Mouse (Mus musculus) G1E (cell line): ENCODE measurements around the gene Anapc1.

ENCODE experiments used
- CTCF ChIP-seq: IDR thresholded peaks from 2 replicates; pipeline ENCODE4 v1.5.1; 2012; ENCODE audit warnings: low read depth, low read length, inconsistent platforms, mixed read lengths
- GATA1 ChIP-seq: IDR thresholded peaks from 2 replicates; pipeline ENCODE4 v1.6.1; 2012; ENCODE audit warnings: borderline replicate concordance, low read length, inconsistent platforms, mixed read lengths
- GATA2 ChIP-seq: IDR thresholded peaks from 2 replicates; pipeline ENCODE4 v1.6.1; 2012; ENCODE audit warnings: low read depth, low read length, inconsistent platforms, borderline replicate concordance
- POLR2AphosphoS5 ChIP-seq: IDR thresholded peaks from 2 replicates; pipeline ENCODE4 v1.6.1; 2012; ENCODE audit warnings: low read depth, low read length, inconsistent platforms; ENCODE audit not compliant: insufficient replicate concordance
- TAL1 ChIP-seq: conservative IDR thresholded peaks from 2 replicates; pipeline ENCODE4 v1.6.1; 2012; ENCODE audit warnings: low read depth, low read length, inconsistent platforms, mixed read lengths

DNA sequence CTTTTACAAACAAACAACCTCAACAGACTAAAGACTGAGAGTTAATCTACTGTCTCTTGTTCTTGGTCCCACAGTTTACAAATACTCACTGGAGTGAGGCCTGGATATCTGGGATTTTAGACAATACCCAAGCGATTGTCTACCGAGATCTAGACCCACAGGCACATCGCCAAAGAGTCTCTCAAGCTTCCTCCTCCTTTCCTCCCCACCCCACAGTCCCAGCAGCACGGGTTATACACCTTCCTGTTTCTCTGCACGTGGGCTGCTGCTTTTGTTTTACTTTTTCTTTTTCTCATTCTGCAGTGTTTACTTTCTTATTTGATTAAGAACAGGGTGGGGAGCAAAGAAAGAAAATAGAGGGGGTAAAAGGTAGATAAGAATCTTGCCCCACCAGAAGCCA is 73.8 kb downstream of the Anapc1 start:
- no peak for TF ChIP-seq GATA1
- no peak for TF ChIP-seq CTCF
- no peak for TF ChIP-seq TAL1
- no peak for TF ChIP-seq POLR2AphosphoS5
- no peak for TF ChIP-seq GATA2
